Mouse (Mus musculus): ENCODE data around the gene Naaa. TPM values are rescaled to one million over a fixed set of nuclear protein-coding genes. Genes with fewer than 3 reads are reported as not detected.

The Naaa gene
- polyA plus RNA-seq, 1 experiment from 2014 or later, result 6.3 TPM

DNA sequence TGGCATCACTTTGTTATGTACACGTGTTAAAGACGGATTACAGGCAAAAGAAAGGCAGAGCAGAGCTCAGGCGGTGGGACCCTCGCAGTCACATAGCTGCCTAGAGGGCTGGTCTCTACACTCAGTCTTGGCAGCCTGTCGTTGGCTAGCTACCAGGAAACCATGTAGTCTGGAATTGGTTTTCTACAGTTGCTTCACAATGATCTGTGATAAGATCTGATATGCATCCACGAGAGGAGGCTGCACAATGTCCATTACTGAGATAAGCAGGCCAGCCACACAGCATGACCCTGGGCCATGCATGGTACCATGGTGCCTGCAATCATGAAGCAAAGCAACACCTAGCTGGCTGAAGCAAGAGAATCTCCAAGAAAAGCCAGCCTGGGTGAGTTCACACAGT lies 9.9 kb upstream of the Naaa start:
- Histone ChIP-seq H3K9ac (ENCODE audit: low read length) (no peak overlapping the region), H3K9me3 (ENCODE audit: control insufficient read depth, low read length) (no peaks in the 10 kb centered on the region), H3K36me3 (ENCODE audit: control insufficient read depth, insufficient read depth, low read length) (peaks cover 83% of the 10 kb centered on the region), H3K27me3 (ENCODE audit: control insufficient read depth, insufficient read depth, low read length) (no peaks in the 10 kb centered on the region), H3K4me3 (ENCODE audit: control insufficient read depth in 1 of 2, insufficient read depth in 1 of 2, low read depth in 1 of 2, low read length in 2 of 2) (no peak overlapping the region), H3K4me2 (ENCODE audit: low read length) (no peak overlapping the region), H3K4me1 (ENCODE audit: control insufficient read depth in 2 of 2, insufficient read depth in 2 of 2, low read length in 2 of 2) (peaks cover 0 to 3% of the 10 kb centered on the region in 2 experiments; a peak in 1 of 4 replicates), H3K27ac (replicated peaks in 1 of 2; ENCODE audit: control insufficient read depth in 1 of 2, insufficient read depth in 1 of 2, low read depth in 2 of 2, low read length in 2 of 2) (no peak overlapping the region)
- no peak for ATAC-seq (ENCODE audit: insufficient number of reproducible peaks, insufficient read depth, low FRiP score, low read depth)
- WGBS, result 75% methylated on average over 6 of the region's 6 CpGs

DNA sequence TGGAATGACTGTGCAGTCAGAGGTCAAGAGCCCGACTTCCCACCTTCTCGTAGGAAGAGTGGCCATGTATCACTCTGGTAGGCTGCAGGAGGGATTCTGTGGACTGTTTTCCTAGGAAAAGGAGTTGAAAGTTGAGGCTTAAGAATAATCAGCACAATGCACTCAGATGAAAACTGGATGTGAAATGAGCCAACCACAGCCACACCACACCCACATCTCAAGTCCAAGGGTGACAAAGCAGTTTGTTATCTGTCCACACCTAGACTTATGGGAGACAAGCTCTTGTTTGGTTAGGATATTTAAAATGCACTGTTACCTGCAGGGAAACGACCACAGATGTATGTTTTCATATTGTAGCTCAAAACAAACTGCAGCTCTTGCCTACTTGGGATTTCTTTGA lies 5.1 kb upstream of the Naaa start:
- Histone ChIP-seq H3K27me3 (ENCODE audit: control insufficient read depth, insufficient read depth, low read length) (no peaks in the 10 kb centered on the region), H3K27ac (replicated peaks in 1 of 2; ENCODE audit: control insufficient read depth in 1 of 2, insufficient read depth in 1 of 2, low read depth in 2 of 2, low read length in 2 of 2) (no peak overlapping the region), H3K9me3 (ENCODE audit: control insufficient read depth, low read length) (no peaks in the 10 kb centered on the region), H3K4me3 (ENCODE audit: control insufficient read depth in 1 of 2, insufficient read depth in 1 of 2, low read depth in 1 of 2, low read length in 2 of 2) (no peak overlapping the region), H3K9ac (ENCODE audit: low read length) (no peak overlapping the region), H3K4me2 (ENCODE audit: low read length) (no peak overlapping the region), H3K4me1 (ENCODE audit: control insufficient read depth in 2 of 2, insufficient read depth in 2 of 2, low read length in 2 of 2) (peaks cover 4 to 7% of the 10 kb centered on the region in 2 experiments; a peak in 2 of 4 replicates), H3K36me3 (ENCODE audit: control insufficient read depth, insufficient read depth, low read length) (peaks cover 38% of the 10 kb centered on the region)
- ATAC-seq (ENCODE audit: insufficient number of reproducible peaks, insufficient read depth, low FRiP score, low read depth), result no peak
- 33% methylated on average over 3 of the region's 3 CpGs for WGBS

DNA sequence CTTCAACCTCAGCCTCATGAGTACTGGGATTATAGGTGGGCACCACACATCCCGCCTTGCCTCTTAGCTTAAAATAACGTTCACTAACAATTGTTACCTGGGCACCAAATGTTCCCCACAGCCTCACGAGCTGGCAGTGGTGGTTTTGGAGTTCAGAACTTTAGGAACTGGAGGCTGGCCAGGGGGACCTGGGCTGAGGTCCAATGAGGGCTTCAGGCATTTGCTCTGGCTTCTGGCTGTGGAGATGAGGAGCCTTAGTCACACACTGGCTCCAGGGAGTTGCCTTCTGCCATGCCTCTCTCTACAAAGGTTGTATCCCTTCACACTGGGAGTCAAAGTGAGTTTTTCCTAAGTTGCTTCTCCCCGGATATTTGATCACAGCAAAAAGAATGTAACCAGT lies 4.6 kb upstream of the Naaa start:
- H3K9me3 ChIP-seq (ENCODE audit: control insufficient read depth, low read length), result no peaks in the 10 kb centered on the region
- no peak overlapping the region for H3K4me3 ChIP-seq (ENCODE audit: control insufficient read depth in 1 of 2, insufficient read depth in 1 of 2, low read depth in 1 of 2, low read length in 2 of 2)
- no peak overlapping the region for H3K27ac ChIP-seq (replicated peaks in 1 of 2; ENCODE audit: control insufficient read depth in 1 of 2, insufficient read depth in 1 of 2, low read depth in 2 of 2, low read length in 2 of 2)
- no peaks in the 10 kb centered on the region for H3K27me3 ChIP-seq (ENCODE audit: control insufficient read depth, insufficient read depth, low read length)
- no peak for ATAC-seq (ENCODE audit: insufficient number of reproducible peaks, insufficient read depth, low FRiP score, low read depth)
- no peak overlapping the region for H3K4me2 ChIP-seq (ENCODE audit: low read length)
- WGBS, result 65% methylated on average over 4 of the region's 4 CpGs
- H3K4me1 ChIP-seq (ENCODE audit: control insufficient read depth in 2 of 2, insufficient read depth in 2 of 2, low read length in 2 of 2), result peaks cover 4 to 7% of the 10 kb centered on the region in 2 experiments; a peak in 2 of 4 replicates
- no peak overlapping the region for H3K9ac ChIP-seq (ENCODE audit: low read length)
- H3K36me3 ChIP-seq (ENCODE audit: control insufficient read depth, insufficient read depth, low read length), result peaks cover 32% of the 10 kb centered on the region

DNA sequence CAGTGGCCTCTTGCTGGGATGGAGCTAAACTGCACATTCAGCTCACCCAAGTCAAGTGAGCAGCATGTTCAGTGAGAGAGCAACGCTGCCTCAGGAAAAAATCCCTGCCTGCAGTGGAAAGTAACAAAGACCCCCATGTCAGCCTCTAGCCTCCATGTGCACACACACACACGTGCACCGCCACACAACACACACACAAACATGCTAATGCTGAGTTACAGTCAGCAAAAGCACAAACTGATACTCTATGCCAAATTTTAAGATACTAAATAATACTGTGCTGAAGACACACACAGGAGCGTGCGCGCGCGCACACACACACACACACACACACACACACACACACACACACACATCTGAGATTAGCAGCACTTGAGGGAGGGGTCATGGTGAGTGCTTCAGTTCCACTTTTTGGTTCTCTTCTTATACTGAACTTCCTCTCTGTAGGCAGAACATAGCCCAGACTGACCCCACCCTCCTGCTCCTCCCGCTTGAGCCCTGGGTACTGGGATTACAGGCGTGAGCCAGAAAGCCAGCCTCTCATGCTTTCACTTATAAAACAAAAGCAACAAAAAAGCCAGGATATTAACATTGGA lies 1.1 kb upstream of the Naaa start:
- Histone ChIP-seq H3K9me3 (ENCODE audit: control insufficient read depth, low read length) (no peaks in the 10 kb centered on the region), H3K27ac (replicated peaks in 1 of 2; ENCODE audit: control insufficient read depth in 1 of 2, insufficient read depth in 1 of 2, low read depth in 2 of 2, low read length in 2 of 2) (no peak overlapping the region), H3K27me3 (ENCODE audit: control insufficient read depth, insufficient read depth, low read length) (no peaks in the 10 kb centered on the region), H3K4me2 (ENCODE audit: low read length) (no peak overlapping the region), H3K4me3 (ENCODE audit: control insufficient read depth in 1 of 2, insufficient read depth in 1 of 2, low read depth in 1 of 2, low read length in 2 of 2) (no peak overlapping the region), H3K36me3 (ENCODE audit: control insufficient read depth, insufficient read depth, low read length) (no peaks in the 10 kb centered on the region), H3K4me1 (ENCODE audit: control insufficient read depth in 2 of 2, insufficient read depth in 2 of 2, low read length in 2 of 2) (peaks cover 8 to 9% of the 10 kb centered on the region in 2 experiments; a peak in 2 of 4 replicates), H3K9ac (ENCODE audit: low read length) (no peak overlapping the region)
- 86% methylated on average over 10 of the region's 10 CpGs for WGBS
- no peak for ATAC-seq (ENCODE audit: insufficient number of reproducible peaks, insufficient read depth, low FRiP score, low read depth)

DNA sequence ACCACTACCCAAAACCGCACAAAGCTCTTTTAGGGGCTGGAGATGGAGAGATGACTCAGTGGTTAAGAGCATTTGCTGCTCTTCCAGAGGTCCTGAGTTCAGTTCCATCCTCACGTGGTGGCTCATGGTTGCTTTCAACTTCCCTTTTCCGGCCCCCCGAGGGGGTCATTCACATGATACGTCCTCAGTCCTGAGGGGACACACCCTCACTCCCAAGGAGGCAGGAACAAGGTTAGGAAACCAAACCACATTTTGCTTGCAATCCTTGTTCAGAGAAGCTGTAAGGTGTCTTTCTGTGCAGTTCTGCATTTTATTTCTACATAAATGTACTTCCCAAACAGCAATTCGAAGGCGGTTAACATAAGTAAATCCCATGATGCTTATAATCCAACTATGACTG lies 7.5 kb downstream of the Naaa start:
- no peak for ATAC-seq (ENCODE audit: insufficient number of reproducible peaks, insufficient read depth, low FRiP score, low read depth)
- no peaks in the 10 kb centered on the region for H3K4me1 ChIP-seq (ENCODE audit: control insufficient read depth in 2 of 2, insufficient read depth in 2 of 2, low read length in 2 of 2)
- no peaks in the 10 kb centered on the region for H3K9me3 ChIP-seq (ENCODE audit: control insufficient read depth, low read length)
- no peaks in the 10 kb centered on the region for H3K36me3 ChIP-seq (ENCODE audit: control insufficient read depth, insufficient read depth, low read length)
- no peak overlapping the region for H3K9ac ChIP-seq (ENCODE audit: low read length)
- no peak overlapping the region for H3K4me2 ChIP-seq (ENCODE audit: low read length)
- no peaks in the 10 kb centered on the region for H3K27me3 ChIP-seq (ENCODE audit: control insufficient read depth, insufficient read depth, low read length)
- H3K4me3 ChIP-seq (ENCODE audit: control insufficient read depth in 1 of 2, insufficient read depth in 1 of 2, low read depth in 1 of 2, low read length in 2 of 2), result no peak overlapping the region
- WGBS, result 85% methylated on average over 7 of the region's 7 CpGs
- H3K27ac ChIP-seq (replicated peaks in 1 of 2; ENCODE audit: control insufficient read depth in 1 of 2, insufficient read depth in 1 of 2, low read depth in 2 of 2, low read length in 2 of 2), result no peak overlapping the region

DNA sequence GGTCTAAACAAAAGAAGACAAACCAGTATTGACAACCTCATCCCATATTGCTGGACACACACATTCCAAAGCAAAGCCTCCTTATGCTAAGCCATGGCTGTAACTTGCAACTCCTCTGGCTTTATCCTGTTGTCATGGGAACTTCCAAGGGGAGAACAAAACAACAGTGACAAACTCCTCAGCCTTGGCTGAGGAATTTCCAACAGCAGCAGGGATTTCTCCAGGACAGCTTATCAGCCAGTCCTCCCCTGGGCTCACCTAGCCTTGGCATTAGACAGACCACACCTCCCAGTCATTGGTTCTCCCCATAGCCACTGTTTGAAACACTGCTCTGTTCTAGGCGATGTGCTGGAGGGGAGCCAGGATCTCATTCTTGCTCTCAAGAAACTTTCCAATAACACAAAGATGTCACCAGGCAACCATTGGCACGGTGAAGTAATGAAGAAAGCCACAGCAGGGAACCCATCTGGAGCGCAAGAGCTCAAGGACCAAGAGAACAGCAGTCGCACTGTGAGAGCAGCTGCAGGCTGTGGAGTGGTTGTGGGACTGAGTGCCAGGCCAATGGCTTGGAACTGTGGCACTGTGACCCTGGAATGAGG lies 14.1 kb downstream of the Naaa start:
- peak; percentile 72 for ATAC-seq (ENCODE audit: insufficient number of reproducible peaks, insufficient read depth, low FRiP score, low read depth)

DNA sequence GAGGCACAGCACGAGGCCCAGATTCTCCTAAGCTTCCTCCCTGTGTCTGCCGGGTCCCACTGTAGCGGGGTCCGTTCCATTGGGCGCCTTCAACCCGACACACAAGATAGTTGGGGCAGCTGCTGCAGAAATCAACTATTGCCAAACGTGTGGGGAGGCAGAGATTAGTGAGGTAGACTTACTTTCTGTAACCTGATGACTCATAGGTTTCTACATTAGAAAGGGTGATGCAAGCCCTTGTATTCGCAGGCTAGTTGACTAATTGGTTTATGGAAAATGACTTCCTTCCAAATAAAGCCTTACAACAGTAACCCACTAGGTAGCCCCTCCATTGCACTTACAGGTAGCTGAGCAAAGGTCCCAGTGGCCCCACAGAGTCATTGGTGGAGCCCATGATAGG lies 15.3 kb downstream of the Naaa start:
- H3K36me3 ChIP-seq (ENCODE audit: control insufficient read depth, insufficient read depth, low read length), result no peaks in the 10 kb centered on the region
- no peaks in the 10 kb centered on the region for H3K27me3 ChIP-seq (ENCODE audit: control insufficient read depth, insufficient read depth, low read length)
- H3K4me2 ChIP-seq (ENCODE audit: low read length), result no peak overlapping the region
- WGBS, result 84% methylated on average over 8 of the region's 8 CpGs
- no peak overlapping the region for H3K27ac ChIP-seq (replicated peaks in 1 of 2; ENCODE audit: control insufficient read depth in 1 of 2, insufficient read depth in 1 of 2, low read depth in 2 of 2, low read length in 2 of 2)
- H3K9me3 ChIP-seq (ENCODE audit: control insufficient read depth, low read length), result no peaks in the 10 kb centered on the region
- peaks cover 13% of the 10 kb centered on the region in 2 experiments; a peak in 3 of 4 replicates for H3K4me1 ChIP-seq (ENCODE audit: control insufficient read depth in 2 of 2, insufficient read depth in 2 of 2, low read length in 2 of 2)
- H3K9ac ChIP-seq (ENCODE audit: low read length), result no peak overlapping the region
- H3K4me3 ChIP-seq (ENCODE audit: control insufficient read depth in 1 of 2, insufficient read depth in 1 of 2, low read depth in 1 of 2, low read length in 2 of 2), result no peak overlapping the region
- ATAC-seq (ENCODE audit: insufficient number of reproducible peaks, insufficient read depth, low FRiP score, low read depth), result no peak

More for the DNA sequence above, 14.1 kb downstream of the Naaa start:
- H3K4me1 ChIP-seq (ENCODE audit: control insufficient read depth in 2 of 2, insufficient read depth in 2 of 2, low read length in 2 of 2), result peaks cover 11 to 13% of the 10 kb centered on the region in 2 experiments; a peak in 3 of 4 replicates
- no peaks in the 10 kb centered on the region for H3K36me3 ChIP-seq (ENCODE audit: control insufficient read depth, insufficient read depth, low read length)
- peak overlapping the region in 1 of 2 experiments; percentile 29; a peak in 2 of 4 replicates for H3K27ac ChIP-seq (replicated peaks in 1 of 2; ENCODE audit: control insufficient read depth in 1 of 2, insufficient read depth in 1 of 2, low read depth in 2 of 2, low read length in 2 of 2)
- 8% methylated on average over 4 of the region's 4 CpGs for WGBS
- no peaks in the 10 kb centered on the region for H3K9me3 ChIP-seq (ENCODE audit: control insufficient read depth, low read length)
- no peak overlapping the region for H3K4me2 ChIP-seq (ENCODE audit: low read length)
- no peaks in the 10 kb centered on the region for H3K27me3 ChIP-seq (ENCODE audit: control insufficient read depth, insufficient read depth, low read length)
- no peak overlapping the region for H3K4me3 ChIP-seq (ENCODE audit: control insufficient read depth in 1 of 2, insufficient read depth in 1 of 2, low read depth in 1 of 2, low read length in 2 of 2)
- no peak overlapping the region for H3K9ac ChIP-seq (ENCODE audit: low read length)

Data from heart, embryonic 14.5 days (tissue).